Mouse (Mus musculus) cortical plate, adult 2 months (tissue): ENCODE measurements around the gene Zfp457.

Experiments used
- CTCF ChIP-seq: fragments of 200-500 bp; IDR thresholded peaks from 2 replicates; pipeline ENCODE4 v1.5.1; 2011; ENCODE audit warnings: mild to moderate bottlenecking, control low read depth, low read length; ENCODE audit not compliant: insufficient read depth; ENCODE audit errors: extremely low read depth
- POLR2A ChIP-seq: fragments of 200-500 bp; IDR thresholded peaks from 2 replicates; pipeline ENCODE4 v1.6.1; 2011; ENCODE audit warnings: mild to moderate bottlenecking, low read length, control low read depth; ENCODE audit not compliant: insufficient read depth; ENCODE audit errors: extremely low read depth

DNA sequence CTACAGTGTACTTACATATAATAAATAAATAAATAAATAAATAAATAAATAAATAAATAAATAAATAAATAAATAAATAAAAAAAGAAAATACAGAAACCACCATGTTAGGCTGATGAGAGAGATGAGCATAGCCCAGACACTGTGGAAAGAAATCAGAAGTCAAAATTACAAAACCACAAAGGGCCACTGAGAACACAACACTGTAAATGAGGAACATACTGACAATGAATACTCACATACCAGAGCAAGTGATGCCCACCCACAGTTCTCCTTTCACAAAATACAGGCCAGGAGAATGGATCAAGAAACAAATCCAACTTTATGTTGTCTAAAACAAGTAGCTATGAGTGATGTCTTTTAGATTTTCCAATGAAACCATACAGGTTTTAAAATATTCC is 45.6 kb upstream of the Zfp457 start:
- TF ChIP-seq POLR2A = no peak
- TF ChIP-seq CTCF = no peak
